Mouse (Mus musculus) adrenal gland, adult 10 weeks (tissue): ENCODE results near the gene Zfp808. TPM values are rescaled to one million over a fixed set of nuclear protein-coding genes. Genes with fewer than 3 reads are reported as not detected.

ENCODE experiments used
- polyA plus RNA-seq: library from polyadenylated mRNA; stranded (reverse); fragments of 350-450 nt; fragmentation: Illumina TruSeq; extraction: RNeasy Lipid Tissue Mini Kit (QIAGEN cat#74804); gene quantifications from one replicate; pipeline ENCODE4 v1.2.3, GENCODE M21; 2014; ENCODE audit warnings: low read depth, low replicate concordance

Zfp808 gene
- polyA plus RNA-seq: 11.7 TPM

DNA sequence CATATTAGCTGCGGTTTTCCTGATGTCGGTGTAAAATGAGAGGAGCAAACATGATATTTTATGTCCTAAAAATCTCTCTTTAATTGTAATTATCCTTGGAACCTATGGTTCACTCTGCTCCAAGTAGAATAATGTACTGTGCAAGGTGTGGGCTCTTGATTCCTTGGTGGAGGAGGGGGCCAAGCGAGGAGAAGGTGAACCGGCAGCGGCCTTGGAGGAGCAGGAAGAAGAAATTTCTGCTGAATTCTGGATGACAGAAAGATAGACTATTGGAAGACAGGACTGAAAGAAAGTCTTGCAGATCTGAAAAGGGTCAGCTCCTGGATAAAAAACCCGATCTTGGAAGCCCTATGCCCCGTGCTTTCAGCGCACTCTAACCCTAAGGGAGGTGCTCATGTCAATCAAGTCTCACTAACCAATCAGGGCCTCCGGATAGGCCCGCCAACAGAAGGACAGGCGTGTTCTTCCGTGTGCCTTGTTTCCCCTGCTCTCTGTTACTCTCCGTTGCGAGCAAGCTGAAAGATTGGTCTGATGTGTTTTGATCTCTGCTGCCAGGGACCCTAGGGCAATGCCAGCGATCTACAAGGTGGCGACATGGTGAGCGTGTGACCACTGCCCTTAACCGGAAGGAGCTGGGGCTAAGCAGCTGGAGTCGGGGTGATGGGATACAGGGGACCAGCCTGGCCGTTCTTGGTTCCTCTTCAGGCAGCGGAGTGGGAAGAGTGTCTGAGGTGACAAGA is at the start of gene Zfp808:
Gene Zfp808 (plus strand): TSS at position 455 of the 740 bp plus-strand sequence.

